Mouse (Mus musculus) megakaryocyte-erythroid progenitor cell, adult 5-6 weeks (primary cell): ENCODE data around the gene Hrc. TPM values are rescaled to one million over a fixed set of nuclear protein-coding genes. Genes with fewer than 3 reads are reported as not detected.

Experiments used
- ATAC-seq: replicated peaks from 2 replicates; pipeline ENCODE4 v1.8.0; 2016; ENCODE audit warnings: mild to moderate bottlenecking, inconsistent platforms; ENCODE audit not compliant: severe bottlenecking, poor library complexity, low FRiP score, low TSS enrichment
- total RNA-seq, 2 experiments: library from RNA; stranded (forward) in 1 of 2; stranded (reverse) in 1 of 2; fragments of 200-1000, 215-1000 nt in 1 of 2; fragments of >200 nt in 1 of 2; fragmentation: Nextera tagmentation in 1 of 2; gene quantifications; 2 replicates each; pipeline ENCODE4 v1.2.3; 2014 to 2017

Hrc gene
- total RNA-seq, 2 experiments from 2014 or later: not detected

GRCm38 (mm10) chr7:45361243-45361804 is 26.2 kb downstream of the Hrc start:
- peak; percentile 73 for ATAC-seq

GRCm38 (mm10) chr7:45362801-45363200 is 27.7 kb downstream of the Hrc start:
- no peak; the same call in 1 of the 2 replicates for ATAC-seq

- no peak for ATAC-seq
Measured at GRCm38 (mm10) chr7:45363983-45364382, 28.9 kb downstream of the Hrc start.

GRCm38 (mm10) chr7:45365742-45366651 is 30.9 kb downstream of the Hrc start:
- ATAC-seq: no peak

GRCm38 (mm10) chr7:45366652-45367019 is 31.5 kb downstream of the Hrc start, which contains the start of gene Ppfia3:
Ppfia3 (minus strand) TSS chr7:45367019.
- no peak for ATAC-seq

GRCm38 (mm10) chr7:45367020-45367880 is 32.2 kb downstream of the Hrc start:
- ATAC-seq: peak; percentile 83

- no peak for ATAC-seq
Measured at GRCm38 (mm10) chr7:45368178-45368577, 33.1 kb downstream of the Hrc start.

- ATAC-seq: no peak
Measured at GRCm38 (mm10) chr7:45369022-45369745, 34.1 kb downstream of the Hrc start.

GRCm38 (mm10) chr7:45369836-45370474 is 34.9 kb downstream of the Hrc start:
- ATAC-seq: no peak

GRCm38 (mm10) chr7:45370475-45371311 is 35.6 kb downstream of the Hrc start, which contains the start of gene Lin7b:
Lin7b (minus strand) TSS chr7:45370583.
- ATAC-seq: peak; percentile 75

- ATAC-seq: no peak
Measured at GRCm38 (mm10) chr7:45372371-45372770, 37.3 kb downstream of the Hrc start.

GRCm38 (mm10) chr7:45374620-45375019 is 39.5 kb downstream of the Hrc start:
- ATAC-seq: no peak

- no peak for ATAC-seq
Measured at GRCm38 (mm10) chr7:45376057-45376456, 41.0 kb downstream of the Hrc start.

- no peak for ATAC-seq
Measured at GRCm38 (mm10) chr7:45386077-45386476, 51.0 kb downstream of the Hrc start.
